Mouse (Mus musculus) bone marrow macrophage, adult 2 months (primary cell): ENCODE data around the gene Ahdc1. TPM values are rescaled to one million over a fixed set of nuclear protein-coding genes. Genes with fewer than 3 reads are reported as not detected.

ENCODE experiments used
- H3K27ac ChIP-seq: 2 replicates; pipeline ENCODE4 v1.5.1; 2012; ENCODE audit warnings: low read depth, low read length; ENCODE audit not compliant: insufficient read depth
- H3K4me1 ChIP-seq: 2 replicates; pipeline ENCODE4 v1.6.1; 2012; ENCODE audit warnings: low read length; ENCODE audit not compliant: control insufficient read depth, insufficient read depth
- H3K4me3 ChIP-seq: 2 replicates; pipeline ENCODE4 v1.5.1; 2012; ENCODE audit warnings: mild to moderate bottlenecking, low read length, moderate library complexity; ENCODE audit not compliant: insufficient read depth
- CTCF ChIP-seq: IDR thresholded peaks from 2 replicates; pipeline ENCODE4 v1.5.1; 2012; ENCODE audit warnings: low read depth, mild to moderate bottlenecking, low read length, moderate library complexity
- POLR2A ChIP-seq: IDR thresholded peaks from 2 replicates; pipeline ENCODE4 v1.6.1; 2012; ENCODE audit warnings: mild to moderate bottlenecking, low read depth, low read length, borderline replicate concordance
- polyA plus RNA-seq: library from polyadenylated mRNA; stranded (reverse); fragments of >200 nt; gene quantifications from 2 replicates; pipeline ENCODE4 v1.2.4, GENCODE M21; 2012; ENCODE audit not compliant: missing spikeins, insufficient read depth, insufficient read length

Ahdc1 gene
- polyA plus RNA-seq, 1 experiment, result 5.5 TPM

GRCm38 (mm10) chr4:133016677-133017415, 5.8 kb downstream of the Ahdc1 start:
- Histone ChIP-seq H3K4me3 (no peak overlapping the region), H3K4me1 (no peaks in the 10 kb centered on the region), H3K27ac (no peak overlapping the region)
- TF ChIP-seq CTCF (no peak), POLR2A (no peak)

- no peak overlapping the region for H3K4me3 ChIP-seq
- H3K4me1 ChIP-seq, result no peaks in the 10 kb centered on the region
- TF ChIP-seq POLR2A (no peak), CTCF (no peak)
- no peak overlapping the region for H3K27ac ChIP-seq
Observed at GRCm38 (mm10) chr4:133017597-133018262, 6.7 kb downstream of the Ahdc1 start.

DNA sequence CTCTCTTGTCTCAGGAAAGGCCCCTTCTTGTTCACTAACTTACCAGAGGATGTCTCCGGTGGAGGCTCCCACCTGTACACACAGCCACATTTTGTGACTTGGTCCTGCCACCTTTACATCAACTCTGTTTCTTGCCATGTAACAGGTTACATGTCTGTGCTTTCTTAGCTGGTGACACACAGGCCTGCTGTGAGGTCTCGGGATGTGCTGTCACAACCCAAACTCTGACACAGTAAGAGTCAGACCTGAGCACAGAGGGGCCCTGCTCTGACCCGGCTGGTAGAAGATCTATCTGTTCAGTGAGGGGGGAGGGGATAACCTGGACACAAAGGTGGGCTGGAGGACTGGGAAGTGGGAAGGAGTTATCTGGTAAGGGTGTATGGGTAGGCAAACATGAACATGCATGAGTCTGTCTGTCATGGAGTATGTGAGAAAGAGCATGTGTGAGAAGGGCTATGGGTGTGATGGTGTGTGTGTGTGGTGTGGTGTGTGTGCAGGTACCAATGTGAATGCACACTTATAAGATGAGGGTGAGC, 7.3 kb downstream of the Ahdc1 start:
- no peaks in the 10 kb centered on the region for H3K4me1 ChIP-seq
- no peak overlapping the region for H3K27ac ChIP-seq
- no peak overlapping the region for H3K4me3 ChIP-seq
- TF ChIP-seq POLR2A (no peak), CTCF (no peak)

DNA sequence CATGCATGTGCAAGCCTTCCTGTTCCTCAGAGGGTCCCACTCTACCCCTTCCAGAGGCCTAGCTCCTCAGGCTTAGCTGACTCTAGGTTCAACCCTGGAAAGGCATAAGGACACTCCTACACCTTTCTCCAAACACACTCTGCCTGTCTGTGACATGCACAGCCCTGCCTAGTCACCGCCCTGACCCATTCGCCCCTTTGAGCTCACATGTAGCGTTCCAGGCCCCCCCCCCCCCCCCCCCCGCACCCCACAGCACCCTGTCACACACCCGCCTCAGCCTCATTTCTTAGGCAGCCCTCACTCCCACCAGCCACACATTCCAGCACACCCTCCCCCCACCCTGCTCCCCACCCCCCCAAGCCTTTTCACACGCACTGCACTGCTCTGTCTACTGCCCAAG, 9.7 kb downstream of the Ahdc1 start:
- TF ChIP-seq POLR2A (no peak), CTCF (no peak)
- no peaks in the 10 kb centered on the region for H3K4me1 ChIP-seq
- no peak overlapping the region for H3K27ac ChIP-seq
- no peak overlapping the region for H3K4me3 ChIP-seq

DNA sequence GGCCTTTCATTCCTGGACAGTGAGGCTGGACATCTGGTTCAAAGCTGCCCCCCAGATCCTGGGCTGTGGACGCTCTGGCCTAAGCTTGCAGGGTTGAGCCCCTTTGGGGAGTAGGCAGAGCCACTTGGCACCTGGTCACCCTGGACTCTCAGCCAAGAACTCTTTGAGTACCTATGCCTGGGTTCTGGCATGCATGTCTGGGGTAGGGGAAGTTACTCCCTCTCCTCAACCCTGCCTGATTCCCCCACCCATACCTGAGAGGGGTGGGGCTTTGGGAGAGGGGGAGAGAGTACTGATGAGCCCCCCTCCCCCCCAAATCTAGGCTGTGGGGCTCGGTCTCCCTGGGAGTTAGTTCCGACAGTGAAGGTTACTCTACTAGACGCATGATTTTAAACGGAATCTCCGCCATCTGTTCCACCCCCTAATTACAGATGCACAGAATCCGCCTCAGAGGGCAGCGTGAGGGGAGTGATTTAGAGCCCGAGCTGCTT, 10.2 kb downstream of the Ahdc1 start:
- TF ChIP-seq CTCF, result no peak
- no peak for TF ChIP-seq POLR2A
- H3K27ac ChIP-seq, result no peak overlapping the region
- H3K4me1 ChIP-seq, result no peaks in the 10 kb centered on the region
- H3K4me3 ChIP-seq, result no peak overlapping the region

GRCm38 (mm10) chr4:133022217-133022616, 11.2 kb downstream of the Ahdc1 start:
- Histone ChIP-seq H3K4me3 (no peak overlapping the region), H3K4me1 (no peaks in the 10 kb centered on the region), H3K27ac (no peak overlapping the region)
- TF ChIP-seq POLR2A (no peak), CTCF (no peak)

DNA sequence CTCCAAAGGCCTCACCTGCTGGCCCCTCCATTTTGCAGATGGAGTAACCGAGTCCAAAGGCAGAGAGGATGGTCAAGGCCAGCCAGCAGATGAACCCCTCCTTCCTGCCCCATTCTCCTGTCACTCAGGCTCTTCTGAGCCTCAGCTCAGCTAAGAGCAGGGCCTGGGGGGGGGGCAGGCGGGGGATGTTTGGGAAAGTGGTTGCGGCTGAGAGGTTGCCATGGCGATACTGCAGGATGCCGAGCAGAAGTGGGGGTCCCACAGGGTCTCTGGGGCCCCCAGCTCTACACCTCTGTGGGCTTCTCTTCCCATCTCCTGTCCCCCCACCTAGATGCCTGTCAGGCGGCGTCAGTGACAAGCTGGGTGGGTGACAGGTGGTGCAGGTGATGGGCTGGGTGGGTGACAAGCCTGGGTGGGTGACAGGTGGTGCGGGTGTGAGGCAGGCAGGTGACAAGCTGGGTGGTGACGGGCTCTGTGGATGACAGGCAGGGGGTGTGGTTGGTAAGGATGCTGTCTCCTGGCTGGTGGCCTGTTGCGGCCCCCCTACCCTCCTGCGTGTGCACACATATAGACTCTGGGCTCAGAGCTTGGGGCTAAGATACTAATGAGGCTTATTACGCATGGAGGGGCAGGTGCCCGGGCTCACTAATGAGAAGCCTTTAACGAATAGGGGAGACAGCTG, 12.0 kb downstream of the Ahdc1 start:
- Histone ChIP-seq H3K4me3 (no peak overlapping the region), H3K27ac (no peak overlapping the region), H3K4me1 (no peaks in the 10 kb centered on the region)
- TF ChIP-seq CTCF (no peak), POLR2A (no peak)

DNA sequence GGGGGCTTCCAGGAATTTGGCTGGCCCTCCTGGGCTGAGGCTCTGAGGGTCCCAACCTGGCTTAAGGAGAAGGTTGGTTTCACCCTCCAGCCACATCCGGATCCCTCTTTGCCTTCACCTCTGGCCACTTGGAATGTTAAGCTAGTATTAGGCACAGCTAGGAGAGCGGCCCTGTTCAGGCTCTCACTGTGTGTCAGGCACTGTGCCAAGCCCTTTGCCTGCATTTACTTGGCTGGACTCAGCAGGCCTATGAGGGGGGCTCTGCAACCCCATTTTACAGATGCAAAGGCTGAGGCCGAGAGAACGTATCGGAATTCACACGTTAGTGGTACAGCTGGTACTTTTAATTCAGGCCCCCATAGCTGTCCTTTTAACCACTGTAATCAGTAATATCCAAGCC, 12.6 kb downstream of the Ahdc1 start:
- no peak overlapping the region for H3K4me3 ChIP-seq
- H3K4me1 ChIP-seq, result no peaks in the 10 kb centered on the region
- H3K27ac ChIP-seq, result no peak overlapping the region
- no peak for TF ChIP-seq POLR2A
- TF ChIP-seq CTCF, result no peak

GRCm38 (mm10) chr4:133024404-133024803, 13.3 kb downstream of the Ahdc1 start:
- Histone ChIP-seq H3K27ac (no peak overlapping the region), H3K4me1 (no peaks in the 10 kb centered on the region)
- TF ChIP-seq CTCF (no peak), POLR2A (no peak)

More at GRCm38 (mm10) chr4:133024404-133024803, 13.3 kb downstream of the Ahdc1 start:
- H3K4me3 ChIP-seq, result no peak overlapping the region
